Mouse (Mus musculus): Measurements from ENCODE around the gene Syngr1.
"Not testable (repeated sequence)": the region's sequence is repeated elsewhere in the genome, so short reads cannot be mapped to it uniquely, and the experiment has no call there.

Syngr1 gene

DNA sequence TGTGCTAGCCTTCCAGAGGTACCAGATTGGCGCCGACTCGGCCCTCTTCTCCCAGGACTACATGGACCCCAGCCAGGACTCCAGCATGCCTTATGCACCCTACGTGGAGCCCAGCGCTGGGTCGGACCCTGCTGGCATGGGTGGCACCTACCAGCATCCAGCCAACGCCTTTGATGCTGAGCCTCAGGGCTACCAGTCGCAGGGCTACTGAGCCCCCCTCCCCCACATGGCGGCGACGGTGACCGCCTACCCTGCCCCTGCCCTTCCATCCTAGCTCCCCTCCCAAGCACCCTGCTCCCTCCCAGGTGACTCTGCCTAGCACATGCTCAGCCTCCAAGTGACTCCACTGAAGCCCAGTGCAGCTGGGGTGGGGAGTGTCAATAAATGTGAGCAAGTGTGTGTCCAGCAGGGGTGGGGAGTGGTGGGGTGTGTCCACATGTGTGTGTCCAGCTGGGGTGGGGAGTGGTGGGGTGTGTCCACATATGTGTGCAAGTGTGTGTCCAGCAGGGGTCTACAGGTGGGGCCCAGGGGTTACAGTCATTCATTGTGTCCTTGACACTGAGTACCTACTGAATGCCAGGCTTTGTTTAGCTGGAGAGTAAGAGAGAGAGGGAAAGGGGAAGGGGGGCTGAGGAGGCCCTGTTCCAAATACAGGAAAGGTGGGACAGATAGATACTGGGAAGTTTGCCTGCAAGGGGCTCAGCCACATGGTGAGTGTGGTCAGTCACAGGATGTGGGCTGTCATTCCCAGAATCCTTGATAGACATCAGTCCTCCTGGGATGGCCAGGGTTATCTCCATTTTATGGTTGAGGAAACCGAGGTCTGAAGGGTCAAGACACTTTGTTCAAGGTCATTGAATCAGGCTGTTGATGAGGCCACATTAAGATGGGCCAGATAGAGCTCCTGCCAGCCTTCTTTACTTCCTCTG is 25.0 kb downstream of the Syngr1 start:
- no peak for DNase-seq (ENCODE audit: low spot score)

DNA sequence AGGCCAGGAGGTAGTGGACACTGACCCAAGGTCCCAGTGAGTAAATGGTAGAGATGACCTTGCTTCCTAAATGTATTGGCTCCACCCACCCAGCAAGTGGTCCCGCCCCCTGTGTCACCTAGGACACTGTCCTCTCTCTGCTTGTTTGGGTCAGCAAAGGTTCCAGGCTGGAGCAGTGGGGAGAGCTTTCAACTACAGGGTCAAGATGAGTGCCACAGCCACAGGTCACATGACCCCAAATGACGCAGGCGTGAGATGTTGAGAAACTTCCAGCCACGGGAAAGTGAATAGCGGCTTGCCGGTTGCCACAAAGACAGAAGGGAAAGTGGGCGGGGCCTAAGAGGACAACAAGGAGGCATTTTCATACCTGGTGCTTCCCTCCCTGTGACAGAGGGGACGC is 26.0 kb downstream of the Syngr1 start:
- no peak for DNase-seq (ENCODE audit: low spot score)

DNA sequence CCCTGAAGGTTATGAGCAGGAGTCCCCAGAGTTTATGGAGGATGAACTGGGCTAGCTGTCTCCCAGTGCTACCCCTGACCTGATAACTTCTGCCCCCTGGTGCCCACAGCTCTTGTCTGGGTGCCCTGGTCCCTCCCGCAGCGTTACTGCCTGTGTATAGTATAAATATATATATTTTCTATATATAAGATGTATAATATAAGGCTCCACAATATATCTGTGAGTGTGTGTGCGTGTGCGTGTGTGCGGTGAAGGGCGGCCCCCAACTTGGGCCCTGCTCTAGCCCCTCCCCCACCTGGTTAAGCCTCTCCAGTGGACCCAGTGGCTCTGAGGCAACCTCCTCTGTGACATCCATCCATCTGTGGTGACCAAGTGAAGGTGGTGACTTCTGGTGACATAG is 27.9 kb downstream of the Syngr1 start:
- DNase-seq (ENCODE audit: low spot score) = no peak

DNA sequence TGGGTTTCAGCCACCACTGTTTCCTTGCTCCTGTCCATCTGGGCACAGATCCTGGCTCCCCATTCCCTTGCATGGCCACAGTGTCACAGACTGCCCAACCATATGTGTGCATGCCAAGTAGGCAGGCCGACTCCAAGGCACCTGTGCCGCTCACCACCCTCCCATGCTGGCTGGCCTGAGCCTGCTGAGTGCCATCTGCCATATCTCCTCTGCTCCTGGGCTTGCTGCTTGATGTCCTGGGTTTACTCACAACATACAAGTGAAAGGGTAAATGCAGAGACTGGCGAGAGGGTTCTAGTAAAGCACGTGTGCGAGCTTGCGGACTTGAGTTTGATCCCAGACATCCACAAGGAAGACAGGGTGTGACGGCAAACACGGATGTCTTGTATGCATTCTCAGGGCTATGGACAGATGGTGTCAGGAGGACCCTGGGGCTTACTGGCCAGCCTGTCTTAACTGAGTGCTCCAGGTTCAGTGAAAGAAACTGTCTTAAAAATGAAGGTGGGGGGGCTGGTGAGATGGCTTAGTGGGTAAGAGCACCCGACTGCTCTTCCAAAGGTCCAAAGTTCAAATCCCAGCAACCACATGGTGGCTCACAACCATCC is 30.7 kb downstream of the Syngr1 start:
- DNase-seq (ENCODE audit: low spot score) = no peak

DNA sequence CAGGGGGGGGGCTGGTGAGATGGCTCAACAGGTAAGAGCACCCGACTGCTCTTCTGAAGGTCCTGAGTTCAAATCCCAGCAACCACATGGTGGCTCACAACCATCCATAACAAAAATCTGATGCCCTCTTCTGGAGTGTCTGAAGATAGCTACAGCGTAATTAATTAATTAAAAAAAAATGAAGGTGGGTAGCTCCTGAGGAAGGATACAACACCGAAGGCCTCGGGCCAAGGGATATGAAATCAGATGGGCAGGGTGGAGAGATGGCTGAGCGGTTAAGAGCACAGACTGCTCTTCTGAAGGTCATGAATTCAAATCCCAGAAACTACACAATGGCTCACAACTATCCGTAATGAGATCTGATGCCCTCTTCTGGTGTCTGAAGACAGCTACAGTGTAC is 31.3 kb downstream of the Syngr1 start:
- not testable (repeated sequence) for DNase-seq (ENCODE audit: low spot score)

DNA sequence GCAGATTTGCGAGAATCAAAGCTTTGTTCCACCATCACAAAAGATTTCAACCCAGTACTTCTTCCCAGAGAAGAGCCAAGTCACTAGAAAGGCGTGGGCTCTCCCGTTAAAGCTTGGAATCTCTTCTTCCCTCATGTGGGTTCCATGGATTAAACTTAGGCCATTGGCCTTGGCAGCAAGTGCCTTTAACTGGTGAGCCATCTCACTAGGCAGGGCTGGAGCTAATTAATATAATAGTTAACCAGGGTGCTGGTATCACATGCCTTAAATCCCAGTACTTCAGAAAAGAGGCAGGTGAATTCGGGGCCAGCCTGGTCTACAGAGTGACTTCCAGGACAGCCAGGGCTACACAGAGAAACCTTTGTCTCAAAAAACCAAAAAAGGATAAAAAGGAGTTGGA is 33.5 kb downstream of the Syngr1 start:
- DNase-seq (ENCODE audit: low spot score) = no peak

DNA sequence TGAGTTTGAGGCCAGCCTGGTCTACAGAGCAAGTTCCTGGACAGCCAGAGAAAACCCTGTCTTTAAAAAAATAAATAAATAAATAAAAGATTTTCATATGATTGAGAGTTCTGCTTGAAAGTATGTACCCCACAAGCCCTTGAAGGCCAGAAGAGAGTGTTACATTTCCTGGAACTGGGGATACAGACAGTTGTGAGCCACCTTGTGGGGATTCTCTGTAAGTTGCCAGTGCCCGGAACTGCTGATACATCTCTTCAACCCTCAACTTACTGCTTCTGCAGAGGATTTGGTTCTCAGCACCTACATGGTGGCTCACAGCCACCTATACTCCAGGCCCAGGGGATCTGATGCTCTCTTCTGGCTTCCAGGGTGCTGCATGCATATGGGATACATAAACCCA is 36.1 kb downstream of the Syngr1 start:
- peak; percentile 35 for DNase-seq (ENCODE audit: low spot score)

DNA sequence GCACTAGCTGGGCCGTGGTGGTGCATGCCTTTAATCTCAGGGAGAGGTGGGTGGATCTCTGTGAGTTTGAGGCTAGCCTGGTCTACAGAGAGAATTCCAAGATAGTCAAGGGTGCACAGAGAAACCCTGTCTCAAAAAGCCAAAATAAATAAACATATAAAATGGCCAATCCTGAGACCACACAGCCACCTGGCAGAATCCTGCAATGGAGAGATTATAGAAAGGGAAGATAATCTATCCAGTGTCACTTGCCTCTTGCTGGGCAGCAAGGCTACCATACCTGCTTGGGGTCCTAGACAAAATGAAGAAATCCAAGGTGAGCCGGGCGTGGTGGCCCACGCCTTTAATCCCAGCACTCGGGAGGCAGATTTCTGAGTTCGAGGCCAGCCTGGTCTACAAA is 38.8 kb downstream of the Syngr1 start:
- no peak for DNase-seq (ENCODE audit: low spot score)

DNA sequence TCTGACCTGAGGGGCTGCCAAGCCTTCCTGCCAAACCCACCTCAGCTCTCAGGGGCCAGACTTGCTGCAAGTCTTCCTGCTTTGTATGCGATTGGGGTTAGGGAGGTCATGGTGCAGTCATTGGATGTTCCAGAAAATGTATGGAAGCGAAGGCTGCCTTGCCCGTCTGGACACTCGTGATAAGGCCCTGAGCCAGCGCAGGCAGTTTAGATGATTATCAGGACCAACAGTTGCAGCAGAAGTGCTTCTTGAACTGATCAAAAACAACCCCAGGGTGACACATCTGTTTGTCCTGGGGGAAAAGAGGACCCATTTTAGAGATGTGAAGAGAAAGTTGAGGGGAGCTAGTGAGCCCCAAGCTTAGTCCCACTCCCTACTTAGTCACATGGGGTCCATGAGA is 39.6 kb downstream of the Syngr1 start:
- DNase-seq (ENCODE audit: low spot score) = peak; percentile 27

DNA sequence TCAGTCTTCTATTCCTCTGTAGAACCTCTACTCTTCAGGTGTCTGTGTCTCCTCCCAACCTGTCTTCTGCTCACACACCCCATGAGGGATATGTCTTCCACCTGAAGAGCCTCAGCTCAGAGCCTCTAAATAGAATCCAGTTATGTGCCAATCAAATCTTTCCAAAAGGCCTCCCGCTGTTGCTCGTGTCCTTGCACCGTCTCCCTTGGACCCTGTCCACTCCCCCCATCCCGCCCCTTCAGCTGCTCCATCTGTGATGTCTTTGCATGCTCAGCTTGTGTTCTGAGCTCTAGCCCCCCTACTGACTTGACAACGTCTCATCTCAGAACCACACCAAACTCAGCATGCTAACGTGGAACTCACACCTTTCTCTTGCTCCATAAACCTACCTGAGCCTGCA is 40.3 kb downstream of the Syngr1 start:
- no peak for DNase-seq (ENCODE audit: low spot score)

DNA sequence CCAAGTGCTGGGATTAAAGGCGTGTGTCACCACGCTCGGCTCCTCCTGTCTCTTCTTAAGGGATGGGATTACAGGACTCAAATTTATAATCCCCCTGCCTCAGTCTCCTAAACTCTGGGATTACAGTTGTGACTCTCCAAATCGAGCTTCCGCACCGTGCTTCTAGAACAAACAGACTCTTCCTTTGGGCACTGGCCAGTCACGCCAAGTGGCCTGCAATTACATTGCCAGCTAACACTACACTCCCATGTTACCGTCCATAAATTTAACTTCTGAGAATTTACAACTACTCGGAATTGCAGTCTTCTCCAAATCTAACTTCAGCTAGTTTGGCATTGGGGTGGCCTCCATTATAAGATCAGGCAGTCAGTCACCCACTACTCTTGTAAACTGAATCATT is 41.3 kb downstream of the Syngr1 start:
- DNase-seq (ENCODE audit: low spot score) = no peak

DNA sequence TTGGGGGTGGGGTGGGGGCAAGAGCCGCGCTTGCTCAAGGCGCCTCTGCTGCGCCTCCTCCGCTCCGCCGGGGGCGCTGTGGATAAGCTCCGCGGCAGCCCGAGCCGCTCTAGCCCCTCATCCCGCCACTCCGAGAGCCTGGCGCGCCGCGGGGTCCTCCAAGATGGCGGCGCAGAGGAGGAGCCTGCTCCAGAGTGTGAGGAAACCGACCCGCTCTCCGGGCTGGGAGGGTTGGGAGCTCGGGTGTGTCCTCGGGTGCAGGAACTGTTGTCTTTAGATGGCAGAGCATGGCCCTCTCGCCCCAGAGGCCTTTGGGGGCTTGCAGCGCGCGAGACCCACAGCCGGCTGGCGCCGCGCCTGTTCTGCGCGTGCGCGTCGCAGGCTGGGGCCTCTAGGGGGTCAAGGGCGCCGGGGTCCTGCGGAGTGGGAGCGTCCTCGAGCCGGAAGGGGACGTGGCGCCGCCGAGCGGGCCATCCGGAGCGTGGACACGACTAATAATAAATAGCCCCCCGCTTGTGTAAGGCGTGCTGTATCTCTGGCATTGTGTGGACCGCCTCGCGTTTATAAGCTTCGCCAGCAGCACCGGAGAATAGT is 42.0 kb downstream of the Syngr1 start, which contains the start of gene Tab1:
Gene Tab1, plus strand, starts transcription at position 135 of the 594 bp plus-strand sequence.
- DNase-seq (ENCODE audit: low spot score) = peak; percentile 97

DNA sequence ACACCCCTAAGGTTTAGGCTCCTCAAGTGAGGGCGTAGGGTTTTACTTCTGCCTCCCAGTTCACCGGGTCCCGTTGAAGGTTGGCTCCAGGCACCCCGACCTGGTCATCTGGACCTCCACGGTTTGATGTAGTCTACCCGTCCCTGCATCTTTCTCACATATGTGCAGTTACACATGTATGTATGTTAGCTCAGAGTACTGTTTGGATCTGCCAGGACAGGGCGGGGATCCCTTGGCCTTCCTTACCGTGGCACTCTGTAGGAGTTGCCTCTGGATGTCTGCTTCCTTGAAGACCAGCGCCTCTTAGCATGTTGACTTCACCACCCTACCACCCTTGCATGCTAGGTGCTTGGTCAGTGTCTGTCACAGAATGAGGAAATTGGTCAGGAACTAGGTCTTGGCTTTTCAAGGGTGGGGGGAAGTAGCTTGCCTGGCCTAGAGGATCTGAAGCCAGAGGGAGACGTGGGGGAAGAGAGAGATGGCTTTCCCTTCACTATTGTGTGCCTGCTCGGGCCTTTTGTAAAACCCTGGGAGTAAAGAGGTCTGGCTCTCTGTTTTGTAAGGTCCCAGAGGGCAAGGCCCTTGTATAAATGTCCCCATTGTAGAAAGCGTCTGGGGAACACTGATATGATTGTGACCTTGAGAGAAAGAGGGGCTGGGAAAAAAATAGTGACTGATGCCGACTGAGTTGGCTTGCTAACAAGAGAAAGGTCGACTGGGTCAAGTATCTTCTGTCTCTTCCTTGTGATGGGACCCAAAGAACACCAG is 42.7 kb downstream of the Syngr1 start:
- DNase-seq (ENCODE audit: low spot score) = peak; percentile 55

DNA sequence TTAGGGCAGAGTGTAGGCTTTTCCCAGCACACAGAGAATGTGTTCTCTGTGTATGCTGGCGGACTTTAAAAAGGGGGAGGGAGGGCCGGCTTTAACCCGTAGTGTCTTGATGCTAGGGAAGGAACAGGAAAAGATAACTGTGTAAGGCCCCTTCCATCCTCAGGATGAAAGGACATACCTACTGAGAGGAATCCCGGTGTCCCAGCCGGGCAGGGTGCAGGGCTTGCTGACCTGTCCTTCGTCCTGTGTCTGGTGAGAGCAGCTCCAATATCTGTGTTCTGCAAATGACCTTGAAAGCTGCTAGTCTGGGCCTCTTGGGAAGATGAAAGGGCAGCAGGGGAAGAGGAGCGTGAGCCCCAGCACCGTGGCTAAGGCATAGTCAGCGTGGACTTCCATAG is 43.3 kb downstream of the Syngr1 start:
- peak; percentile 36 for DNase-seq (ENCODE audit: low spot score)

DNA sequence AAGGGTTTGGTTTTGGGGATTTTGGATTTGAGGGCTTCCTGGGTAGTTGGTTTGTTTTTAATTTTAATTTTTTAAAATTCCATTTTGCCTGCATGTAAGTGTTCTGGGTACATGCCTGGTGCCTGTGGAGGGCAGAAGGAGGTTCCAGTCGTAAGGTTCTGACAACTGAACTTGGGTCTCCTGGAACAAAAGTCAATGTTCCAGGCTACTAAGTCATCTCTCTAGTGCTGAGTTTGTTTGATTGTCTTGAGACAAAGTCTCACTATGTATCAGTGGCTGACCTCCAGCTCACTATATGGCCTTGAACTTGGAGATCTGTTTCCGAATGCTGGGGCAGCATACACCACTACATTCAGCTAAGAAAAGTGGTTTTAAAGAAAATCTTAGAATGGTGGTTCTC is 44.4 kb downstream of the Syngr1 start:
- DNase-seq (ENCODE audit: low spot score) = no peak

DNA sequence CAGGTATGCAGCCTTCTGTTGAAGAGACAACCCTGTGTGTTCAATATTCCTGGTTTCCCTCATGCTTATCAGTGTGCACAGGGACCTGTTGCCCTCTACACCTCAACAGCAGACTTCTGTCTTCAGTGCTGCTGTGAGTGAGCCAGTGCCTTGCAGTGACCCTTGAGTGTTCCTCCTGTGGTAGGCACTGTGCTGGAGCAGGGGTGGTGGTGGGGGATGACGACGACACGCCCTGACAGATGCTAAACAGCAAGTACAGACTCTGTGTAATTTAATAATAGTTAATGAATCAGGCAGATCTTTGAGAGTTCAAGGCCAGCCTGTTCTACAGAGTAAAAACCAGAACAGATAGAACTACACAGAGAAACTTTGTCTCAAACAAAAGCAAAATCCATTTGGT is 45.5 kb downstream of the Syngr1 start:
- peak; percentile 40 for DNase-seq (ENCODE audit: low spot score)

DNA sequence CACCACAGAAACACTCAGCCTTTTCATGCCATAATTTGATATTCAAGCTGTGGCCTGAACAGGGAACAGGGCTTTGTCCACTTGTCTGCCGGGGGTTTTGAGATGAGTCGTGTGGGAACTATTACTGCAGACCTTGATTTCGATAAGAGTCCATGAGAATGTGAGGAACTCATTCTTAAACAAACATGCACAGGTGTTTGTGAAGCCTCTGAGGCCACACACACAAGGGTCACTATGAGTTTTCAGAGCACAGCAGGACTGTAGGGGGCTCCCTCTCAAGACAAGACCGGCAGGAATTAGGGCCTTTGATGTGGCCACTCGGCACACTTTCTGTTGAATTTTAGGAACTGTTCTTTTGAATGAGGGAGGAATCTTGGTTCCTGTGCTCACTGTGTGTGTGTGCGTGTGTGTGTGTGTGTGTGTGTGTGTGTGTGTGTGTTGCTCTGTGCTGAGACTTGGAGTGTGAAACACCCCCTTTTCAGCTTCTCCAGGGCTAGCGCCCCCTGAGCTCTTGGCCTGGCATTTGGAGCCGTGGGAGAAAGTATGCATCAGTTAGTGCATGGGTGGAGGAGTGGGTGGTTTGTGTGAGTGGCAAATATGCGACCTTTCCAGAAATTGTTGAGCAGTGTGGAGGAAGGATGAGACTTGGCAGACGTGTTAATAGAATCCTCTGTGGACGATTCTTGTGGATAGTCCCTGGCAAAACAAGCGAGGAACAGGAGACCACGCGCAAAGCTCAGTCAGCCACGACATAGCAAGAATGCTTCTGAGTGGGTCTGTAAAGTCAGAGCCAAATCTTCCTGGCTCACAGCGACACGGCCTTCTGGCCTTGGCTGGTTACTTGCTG is 47.0 kb downstream of the Syngr1 start:
- no peak for DNase-seq (ENCODE audit: low spot score)

DNA sequence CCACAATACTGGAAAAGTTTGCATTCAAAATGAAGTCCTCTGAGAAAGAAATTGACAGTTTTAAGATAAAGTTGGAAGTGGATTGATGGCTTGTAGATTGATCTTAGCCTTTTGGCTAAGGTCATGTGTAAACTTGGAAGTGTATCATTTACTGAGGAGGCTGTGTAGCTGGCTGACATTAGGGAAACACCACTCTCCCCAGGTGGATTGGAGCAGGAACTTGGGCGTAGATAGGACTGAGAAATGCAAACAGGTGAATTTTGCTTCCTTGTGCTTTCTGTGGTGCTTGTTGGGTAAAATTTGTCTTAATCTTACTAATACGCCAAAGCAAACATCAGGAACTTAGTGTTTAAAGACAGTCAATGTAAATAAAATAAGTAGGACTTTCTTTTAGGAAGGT is 49.2 kb downstream of the Syngr1 start:
- DNase-seq (ENCODE audit: low spot score) = no peak

DNA sequence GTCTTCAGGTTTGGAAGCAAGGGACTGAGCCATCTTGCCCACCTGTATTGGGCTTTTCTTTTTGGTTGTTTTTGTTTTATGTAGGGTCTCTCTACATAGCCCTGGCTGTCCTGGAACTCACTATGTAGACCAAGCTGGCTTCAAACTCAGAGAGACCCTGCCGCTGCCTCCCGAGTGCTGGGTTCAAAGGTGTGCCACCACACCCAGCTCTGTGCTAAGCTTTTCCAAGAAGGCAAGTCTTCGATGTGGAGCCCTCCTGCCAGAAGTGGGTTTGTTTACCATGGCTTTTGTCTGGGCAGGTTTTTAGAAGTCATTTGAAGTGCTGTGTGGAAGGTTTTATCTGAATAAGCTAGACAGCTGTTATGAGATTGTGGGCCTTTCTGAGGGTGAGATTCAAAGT is 49.7 kb downstream of the Syngr1 start:
- no peak for DNase-seq (ENCODE audit: low spot score)

DNA sequence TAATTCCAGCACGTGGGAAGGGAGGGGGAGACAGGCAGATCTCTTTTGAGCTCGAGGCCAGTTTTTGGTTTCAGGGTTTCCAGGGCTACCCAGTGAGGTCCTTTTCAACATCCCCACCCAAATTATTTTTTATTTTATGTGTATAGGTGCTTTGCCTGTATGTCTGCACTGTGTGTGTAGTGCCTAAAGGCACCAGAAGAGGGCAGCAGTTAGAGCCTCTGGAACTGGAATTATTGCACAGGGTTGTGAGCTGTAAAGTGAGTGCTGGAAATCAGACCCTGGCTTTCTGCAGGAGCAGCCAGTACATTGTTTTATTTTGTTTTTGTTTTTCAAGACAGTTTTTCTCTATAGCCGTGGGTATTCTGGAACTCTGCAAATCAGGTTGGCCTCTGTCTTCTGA is 51.0 kb downstream of the Syngr1 start:
- no peak for DNase-seq (ENCODE audit: low spot score)

DNA sequence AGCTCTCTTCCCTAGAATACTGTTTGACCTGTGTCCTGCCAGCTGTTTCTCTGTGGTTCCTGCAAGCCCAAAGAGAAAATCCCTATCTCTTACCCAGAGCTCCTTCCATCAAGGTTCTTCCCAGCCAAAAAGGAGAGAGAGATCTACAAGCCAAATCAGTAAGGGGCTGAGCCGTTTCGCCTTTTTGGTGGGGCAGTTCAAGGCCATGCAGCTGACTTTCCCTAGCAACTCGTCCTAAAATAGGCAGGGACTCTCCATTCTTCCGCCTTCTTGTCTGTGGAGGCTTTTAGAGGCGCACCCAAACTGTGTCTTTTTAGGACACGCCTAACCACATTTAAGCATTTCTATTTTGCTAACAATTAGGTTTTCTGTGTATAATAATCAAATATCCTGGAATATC is 52.6 kb downstream of the Syngr1 start:
- no peak for DNase-seq (ENCODE audit: low spot score)

DNA sequence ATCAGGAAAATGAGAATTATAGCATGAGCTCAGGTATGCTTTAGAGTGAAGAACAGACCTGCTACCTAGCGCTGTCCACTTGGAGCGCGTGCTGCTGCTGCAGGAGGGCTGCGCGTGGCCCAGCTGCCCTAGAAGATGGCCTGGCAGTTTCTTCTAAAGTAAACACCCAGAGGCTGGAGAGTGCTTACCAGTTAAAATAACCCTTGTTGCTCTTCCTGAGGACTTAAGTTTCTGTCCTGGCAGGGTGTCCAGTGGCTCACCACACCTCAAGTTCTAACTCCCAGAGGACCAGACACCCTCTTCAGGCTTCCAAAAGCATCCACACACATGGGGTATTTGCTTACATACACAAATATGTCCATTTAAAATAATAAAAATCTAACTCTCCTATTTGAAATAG is 54.3 kb downstream of the Syngr1 start:
- no peak for DNase-seq (ENCODE audit: low spot score)

Measured in MN1 (cell line).